Mouse (Mus musculus): Measurements from ENCODE around the gene Mylpf. TPM values are rescaled to one million over a fixed set of nuclear protein-coding genes. Genes with fewer than 3 reads are reported as not detected.

Mylpf gene
- total and polyA plus RNA-seq, 3 experiments: 3.0 to 5.2 (median 3.2) TPM

DNA sequence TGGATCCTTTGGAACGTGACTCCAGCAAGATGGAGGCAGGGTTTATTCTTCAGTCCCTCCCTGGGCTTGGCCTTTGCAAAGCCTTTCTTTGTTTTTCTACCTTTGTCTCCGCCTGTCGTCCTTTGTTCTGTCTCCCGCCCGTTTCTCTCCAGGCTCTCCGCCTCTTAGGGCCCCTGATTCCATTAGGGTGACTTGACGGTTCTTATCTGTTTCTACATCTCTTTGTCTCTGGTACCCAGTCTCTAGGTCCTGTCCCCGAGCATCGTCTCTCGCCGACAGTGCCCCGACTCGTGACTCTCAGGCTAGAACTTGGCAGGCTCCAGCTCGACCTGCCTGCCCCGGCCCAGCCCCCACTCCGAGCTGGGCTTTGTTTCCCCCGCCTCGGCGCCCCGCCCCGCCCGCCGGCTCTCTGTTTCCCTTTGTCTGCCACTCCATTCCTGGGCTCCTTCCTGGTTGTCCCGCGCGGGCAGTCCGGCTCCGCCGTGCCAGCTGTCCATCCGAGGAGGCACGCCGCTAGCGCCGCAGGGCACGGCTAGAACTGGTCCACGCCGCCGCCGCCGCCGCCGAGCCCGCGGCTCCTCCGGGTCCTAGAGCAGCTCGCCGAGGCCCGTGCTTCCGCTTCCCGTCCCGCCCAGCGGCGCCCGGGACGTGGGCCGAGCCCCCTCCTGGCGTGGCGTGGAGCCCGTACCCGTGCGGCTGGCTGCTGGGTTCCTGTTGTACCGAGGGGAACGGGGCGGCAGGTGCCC, 24.1 kb downstream of the Mylpf start, which contains the start of the genes Zfp553 and Sept1:
Zfp553 (plus strand) TSS at position 440 of the 746 bp plus-strand sequence.
Sept1 (minus strand) TSS at position 509 of the 746 bp plus-strand sequence.
- peak within 1 kb of the TSS; percentile 61 for H3K9ac ChIP-seq (ENCODE audit: insufficient read depth, low read depth)
- H3K4me2 ChIP-seq (ENCODE audit: insufficient read depth, low read depth, poor library complexity, severe bottlenecking): peak within 1 kb of the TSS; percentile 87
- H3K36me3 ChIP-seq (replicated peaks in 1 of 2; ENCODE audit: control insufficient read depth in 1 of 2, insufficient read depth in 1 of 2, low read length in 1 of 2): peaks cover 29 to 58% of the 10 kb centered on the region in 2 experiments
- in situ Hi-C loops (cut with MboI; ENCODE audit: low pct_ligation_motif_present, low pct_unique_long_range_greater_than_20kb, low sequenced_read_pairs) (no loop called here), dilution Hi-C loops (cut with MboI; ENCODE audit: extremely low pct_ligation_motif_present, extremely low pct_unique_long_range_greater_than_20kb, low sequenced_read_pairs) (no loop called here)
- H3K9me3 ChIP-seq (replicated peaks; ENCODE audit: low read length): no peaks in the 10 kb centered on the region
- TF ChIP-seq NRF1 (IDR thresholded peaks at IDR 0.05; ENCODE audit: low read depth, low read length) (peak; percentile 38; the same call in 1 of the 2 replicates), USF1 (IDR thresholded peaks at IDR 0.05; ENCODE audit: low read depth, low read length) (no peak), POLR2A (IDR thresholded peaks at IDR 0.05; ENCODE audit: low read depth, low read length) (peak; percentile 75), POLR2AphosphoS2 (IDR thresholded peaks at IDR 0.05; ENCODE audit: low read depth, low read length) (peak; percentile 72), ZNF384 (IDR thresholded peaks at IDR 0.05; ENCODE audit: low read depth, low read length) (0 out of 2 replicates have a peak, but pooled peaks have one; percentile 20), MXI1 (IDR thresholded peaks at IDR 0.05; ENCODE audit: low read depth, low read length) (peak; percentile 96), MAFK (IDR thresholded peaks at IDR 0.05; ENCODE audit: insufficient replicate concordance, low read length) (no peak), ZMIZ1 (IDR thresholded peaks at IDR 0.05; ENCODE audit: low read depth, low read length) (peak; percentile 81), SMC3 (IDR thresholded peaks at IDR 0.05; ENCODE audit: low read depth, low read length) (no peak), UBTF (IDR thresholded peaks at IDR 0.05; ENCODE audit: low read depth, low read length) (peak; percentile 73; the same call in 1 of the 2 replicates), TCF12 (IDR thresholded peaks at IDR 0.05; ENCODE audit: low read depth, low read length) (peak; percentile 71), ZC3H11A (IDR thresholded peaks at IDR 0.05; ENCODE audit: low read depth, low read length) (no peak), MEF2A (IDR thresholded peaks at IDR 0.05; ENCODE audit: borderline replicate concordance, low read depth, low read length) (peak; percentile 65), IRF4 (IDR thresholded peaks at IDR 0.05; ENCODE audit: low read depth, low read length) (peak; percentile 41), MAX (IDR thresholded peaks at IDR 0.05; ENCODE audit: low read length) (peak; percentile 83), KAT2A (IDR thresholded peaks at IDR 0.05; ENCODE audit: insufficient replicate concordance, low read length) (0 out of 2 replicates have a peak, but pooled peaks have one; percentile 62), SIN3A (IDR thresholded peaks at IDR 0.05; ENCODE audit: low read length) (peak; percentile 79), ELF1 (IDR thresholded peaks at IDR 0.05; ENCODE audit: low read depth, low read length) (peak; percentile 86), HCFC1 (IDR thresholded peaks at IDR 0.05; ENCODE audit: low read depth, low read length) (peak; percentile 74), CHD2 (IDR thresholded peaks at IDR 0.05; ENCODE audit: low read length) (peak; percentile 80), MAZ (IDR thresholded peaks at IDR 0.05; ENCODE audit: low read depth, low read length) (peak; percentile 78)
- peak; percentile 65 for DNase-seq (ENCODE audit: extremely low read depth)
- peak within 1 kb of the TSS; percentile 94 to 98 (median 97) for H3K4me3 ChIP-seq (replicated peaks in 1 of 3; ENCODE audit: low read depth in 2 of 3, low read length in 2 of 3, poor library complexity in 1 of 3)
- peaks cover 31% of the 10 kb centered on the region for H3K79me2 ChIP-seq (replicated peaks; ENCODE audit: control insufficient read depth, extremely low read depth, insufficient read depth, poor library complexity, severe bottlenecking)
- no peaks in the 10 kb centered on the region for H3K27me3 ChIP-seq (replicated peaks)
- H3K27ac ChIP-seq (ENCODE audit: insufficient read depth, low read depth): peak within 1 kb of the TSS; percentile 44
- peaks cover 4 to 43% of the 10 kb centered on the region in 2 experiments; a peak in 3 of 4 replicates for H3K4me1 ChIP-seq (ENCODE audit: control insufficient read depth in 1 of 2, insufficient read depth in 2 of 2)

Data from CH12.LX (cell line).